Mouse (Mus musculus) ovary, postnatal 36 days (tissue): ENCODE measurements around the gene Mrpl47.
A peak's percentile ranks its signal among the peaks of the same experiment; 100 is the strongest.
"Not testable (repeated sequence)": the region's sequence is repeated elsewhere in the genome, so short reads cannot be mapped to it uniquely, and the experiment has no call there.

Source experiments
- DNase-seq: peaks from one replicate; pipeline ENCODE4 v3.0.0; 2022; ENCODE audit warnings: low spot score, mixed read lengths

Mrpl47 gene

DNA sequence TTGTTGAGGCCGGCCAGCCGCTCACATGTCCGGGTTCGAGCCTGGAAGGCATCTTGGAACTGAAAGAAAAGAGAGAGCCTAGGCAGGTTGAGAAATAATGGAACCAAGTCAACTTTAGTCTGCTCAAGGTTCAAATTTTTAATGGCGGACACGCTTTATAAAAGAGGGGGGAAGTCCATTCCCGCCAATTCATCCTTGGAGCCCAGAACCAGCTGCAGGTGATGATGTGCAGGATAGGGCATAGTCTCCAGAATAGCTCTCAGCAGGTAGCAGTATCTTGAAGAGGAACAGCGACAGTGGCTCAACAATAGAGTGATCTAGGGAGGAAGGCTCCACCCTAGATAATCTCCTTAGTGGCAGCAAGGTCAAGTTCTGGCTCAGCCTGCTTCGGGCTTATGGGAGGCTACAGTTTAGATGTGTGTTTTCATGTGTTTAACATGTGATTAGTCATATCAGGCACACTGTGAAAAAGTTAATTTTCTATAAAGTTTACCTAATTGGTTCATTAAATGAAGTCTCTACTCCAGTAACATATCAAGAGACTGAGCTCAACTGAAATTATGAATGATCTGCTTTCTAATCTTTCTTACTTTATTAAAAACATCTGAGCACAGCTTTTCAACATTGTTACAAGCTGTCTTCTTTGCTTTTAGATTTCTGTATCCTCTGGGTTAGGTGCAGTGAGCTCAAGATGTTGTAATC lies 31.6 kb downstream of the Mrpl47 start, which contains the start of gene Actl6a:
TSS of gene Actl6a (plus strand) at position 652 of the 702 bp plus-strand sequence.
- DNase-seq = not testable (repeated sequence)

DNA sequence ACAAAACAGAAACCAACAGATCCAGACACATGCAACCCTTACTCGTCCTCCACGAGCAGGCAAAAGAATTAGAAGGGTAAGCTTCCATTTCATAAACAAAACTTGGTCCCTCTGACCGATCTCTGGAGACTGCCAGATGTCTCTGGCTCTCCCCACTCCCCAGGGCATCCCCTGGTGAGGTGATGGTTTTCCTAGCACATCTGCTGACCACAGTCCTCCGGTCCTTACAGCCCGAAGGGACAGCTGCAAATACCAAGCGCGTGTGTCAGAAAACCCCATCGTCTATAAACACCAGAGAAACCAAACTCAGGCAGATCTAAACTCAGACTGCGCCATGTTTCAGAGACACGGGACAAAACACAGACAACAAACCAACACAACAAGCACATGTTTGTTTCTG lies 32.8 kb downstream of the Mrpl47 start:
- DNase-seq = not testable (repeated sequence)

DNA sequence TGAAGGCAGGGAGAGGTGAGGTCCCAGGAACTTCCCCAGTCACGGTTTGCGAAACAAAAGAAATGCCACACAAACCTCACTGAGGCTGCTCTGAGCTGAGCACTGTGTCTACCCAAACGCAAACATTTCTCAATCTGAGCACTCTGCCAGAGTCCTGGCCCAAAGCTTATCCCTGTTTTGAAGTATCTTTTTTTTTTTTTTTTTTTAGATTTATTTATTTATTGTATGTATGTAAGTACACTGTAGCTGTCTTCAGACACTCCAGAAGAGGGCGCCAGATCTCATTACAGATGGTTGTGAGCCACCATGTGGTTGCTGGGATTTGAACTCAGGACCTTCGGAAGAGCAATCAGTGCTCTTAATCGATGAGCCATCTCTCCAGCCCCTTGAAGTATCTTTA lies 33.4 kb downstream of the Mrpl47 start:
- DNase-seq = not testable (repeated sequence)

DNA sequence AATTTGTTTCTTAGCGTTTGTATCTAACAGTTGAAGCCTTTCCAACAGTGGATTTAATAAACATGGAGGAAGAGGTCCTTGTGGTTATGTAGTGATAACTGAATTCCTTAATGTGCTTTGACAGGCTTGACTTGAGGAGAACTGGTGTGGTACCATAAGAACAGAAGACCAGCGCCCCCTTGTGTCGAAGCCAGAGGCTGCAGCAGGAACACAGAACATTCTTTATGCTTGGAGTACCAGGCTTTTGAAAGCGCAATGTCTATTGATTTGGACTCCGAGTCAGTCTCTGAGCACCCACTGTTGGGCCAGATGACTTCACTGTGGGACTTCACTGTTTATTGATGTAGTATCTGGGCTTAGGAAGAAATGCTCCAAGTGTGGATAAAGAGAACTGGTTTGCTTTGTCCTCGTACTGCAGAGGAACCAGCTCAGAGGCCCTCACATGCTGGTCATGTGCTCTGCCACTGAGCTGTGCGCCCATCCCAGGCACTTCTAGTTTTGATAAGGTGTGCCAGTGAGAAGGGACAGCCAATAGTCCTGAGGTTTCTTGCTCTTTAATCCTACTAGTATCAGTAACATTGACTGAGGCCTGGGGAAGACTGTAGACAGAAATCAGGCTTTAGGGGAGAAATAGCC lies 39.1 kb downstream of the Mrpl47 start:
- DNase-seq = peak; percentile 81

DNA sequence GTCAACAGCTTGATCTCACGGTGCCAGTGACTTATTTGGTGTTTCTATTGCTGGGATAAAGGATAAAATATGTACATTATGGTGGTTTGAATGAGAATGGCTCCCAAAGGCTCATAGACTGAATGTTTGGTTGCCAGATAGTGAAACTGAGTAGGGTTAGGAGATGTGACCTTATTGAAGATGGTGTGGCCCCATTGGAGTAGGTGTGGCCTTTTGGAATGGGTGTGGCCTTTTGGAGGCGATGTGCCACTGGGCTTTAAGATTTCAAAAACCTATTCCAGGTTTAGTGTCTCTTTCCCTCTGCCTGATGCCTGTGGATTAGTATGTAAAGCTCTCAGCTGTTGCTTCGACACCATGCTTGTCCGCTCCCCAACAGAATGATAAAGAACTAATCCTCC lies 41.8 kb downstream of the Mrpl47 start:
- DNase-seq = no peak

DNA sequence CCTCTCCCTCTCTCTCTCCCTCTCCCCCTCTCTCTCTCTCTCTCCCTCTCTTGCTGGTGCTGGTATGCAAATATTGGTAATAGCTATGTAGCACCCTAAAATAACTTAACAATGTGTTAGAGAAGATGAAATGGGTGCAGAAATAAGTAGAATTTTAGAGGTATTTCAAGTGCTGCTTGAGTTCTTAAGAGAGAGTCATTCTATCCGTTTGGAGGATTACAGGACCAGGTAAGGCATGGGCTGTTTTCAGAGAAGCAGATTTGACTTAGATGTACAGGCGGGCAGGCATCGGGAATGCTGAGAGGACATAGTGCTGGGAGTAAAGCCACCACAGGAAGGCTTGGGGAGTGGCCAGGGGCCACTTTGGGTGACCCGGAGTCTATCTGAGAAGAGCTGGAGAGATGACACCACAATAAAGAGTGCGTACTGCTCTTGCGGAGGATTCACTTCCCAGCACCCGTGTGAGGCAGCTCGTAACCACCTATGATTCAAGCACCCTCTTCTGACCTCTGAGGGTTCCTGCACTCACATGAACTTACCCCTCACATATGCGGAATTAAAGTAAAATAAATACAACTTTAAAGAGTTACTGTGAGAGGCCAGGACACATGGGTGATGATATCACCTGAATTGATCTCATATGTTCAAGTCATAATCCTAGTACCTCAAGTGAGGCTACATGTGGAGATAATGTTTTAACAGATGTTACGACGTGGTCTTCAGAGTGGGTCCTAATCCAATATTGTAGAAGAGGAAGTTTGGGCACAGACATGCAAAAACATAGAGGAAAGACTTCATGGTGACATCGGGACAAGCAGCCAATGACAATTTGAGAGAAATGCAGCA lies 42.4 kb downstream of the Mrpl47 start:
- no peak for DNase-seq

DNA sequence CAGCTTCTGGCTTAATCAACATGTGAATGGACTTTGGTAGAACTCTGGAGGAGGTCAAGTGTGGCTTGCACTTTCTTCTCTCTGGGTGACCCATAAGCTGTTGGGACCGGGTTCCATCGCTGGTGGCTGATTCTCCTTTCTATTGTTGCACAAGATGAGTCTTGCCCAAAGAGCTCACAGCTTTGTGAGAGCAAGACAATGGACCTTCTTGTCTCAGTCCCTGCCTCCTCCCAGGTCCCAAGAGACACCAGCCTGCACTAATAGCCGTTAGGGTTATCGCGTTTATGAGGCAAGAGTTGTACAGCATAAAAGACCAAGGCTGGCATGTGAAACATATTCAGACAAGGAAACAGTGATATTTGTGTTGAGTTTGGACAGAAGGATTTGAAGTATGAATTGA lies 43.2 kb downstream of the Mrpl47 start:
- no peak for DNase-seq

DNA sequence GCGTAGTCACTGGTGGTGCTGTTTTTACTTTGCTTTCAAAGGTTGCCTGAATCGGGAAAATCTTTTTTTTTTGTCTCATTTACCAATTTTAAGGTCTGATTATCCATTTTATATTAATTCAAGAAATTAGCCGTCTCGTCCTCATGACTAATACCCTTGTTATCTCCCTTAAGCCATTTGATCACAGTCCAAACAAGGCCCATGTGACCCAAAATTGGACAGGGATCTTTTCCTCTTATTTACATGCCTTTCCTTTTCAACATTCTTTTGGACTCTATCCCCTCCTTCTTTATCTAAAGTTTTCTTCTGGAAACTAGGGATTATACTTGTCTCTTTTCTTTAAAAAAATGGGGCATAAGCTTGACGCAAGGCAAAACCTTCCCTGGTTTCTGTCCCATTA lies 45.6 kb downstream of the Mrpl47 start:
- no peak for DNase-seq

DNA sequence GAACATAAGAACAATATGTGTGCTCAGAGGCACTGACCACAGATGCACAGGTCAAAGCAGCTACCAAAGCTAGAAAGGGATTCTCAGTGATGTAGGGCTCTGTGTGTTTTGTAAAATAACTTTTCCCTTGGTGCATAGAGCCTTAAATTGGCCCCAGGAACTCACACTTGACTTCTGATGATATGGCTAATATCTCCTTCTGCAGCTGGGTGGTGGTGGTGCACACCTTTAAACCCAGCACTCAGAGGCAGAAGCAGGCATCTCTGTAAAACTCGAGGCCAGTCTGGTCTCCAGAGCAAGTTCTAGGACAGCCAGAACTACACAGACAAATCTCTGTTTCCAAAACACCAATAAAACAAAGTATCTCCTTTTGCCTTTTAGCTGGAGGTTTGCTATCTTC lies 46.5 kb downstream of the Mrpl47 start:
- no peak for DNase-seq

DNA sequence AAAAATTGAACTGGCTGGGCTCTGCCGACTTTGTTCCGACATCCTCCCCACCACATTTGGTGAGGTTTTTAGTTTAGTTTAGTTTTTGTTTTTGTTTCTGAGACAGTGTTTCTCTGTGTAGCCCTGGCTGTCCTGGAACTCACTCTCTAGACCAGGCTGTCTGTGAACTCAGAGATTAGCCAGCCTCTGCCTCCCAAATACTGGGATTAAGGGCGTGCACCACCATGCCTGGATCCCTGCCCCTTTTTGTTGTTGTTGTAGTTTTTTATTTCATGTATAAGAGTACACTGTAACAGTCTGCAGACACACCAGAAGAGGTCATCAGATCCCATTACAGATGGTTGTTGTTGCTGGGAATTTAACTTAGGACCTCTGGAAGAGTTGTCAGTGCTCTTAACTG lies 47.4 kb downstream of the Mrpl47 start:
- DNase-seq = no peak

DNA sequence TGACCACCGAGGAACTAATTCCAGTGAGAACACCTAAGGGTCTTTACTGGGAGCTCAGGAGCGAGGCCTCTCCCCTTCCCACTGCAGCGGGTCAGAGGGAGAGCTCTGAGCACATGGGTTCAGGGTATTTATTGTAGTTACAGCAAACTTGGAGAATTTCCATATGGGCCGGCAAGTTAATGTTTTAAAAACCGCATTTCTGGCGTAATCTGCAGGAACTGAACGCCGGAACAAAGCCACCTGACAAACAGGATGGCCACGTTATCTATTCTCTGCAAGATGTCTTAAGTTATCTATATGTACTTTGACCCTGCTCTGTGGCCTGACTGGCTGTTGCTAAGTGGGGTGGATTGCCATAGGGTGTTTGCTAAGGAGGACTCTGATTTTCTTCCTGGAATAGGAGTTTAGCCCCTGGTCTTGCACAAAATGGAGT lies 47.8 kb downstream of the Mrpl47 start:
- DNase-seq = no peak

DNA sequence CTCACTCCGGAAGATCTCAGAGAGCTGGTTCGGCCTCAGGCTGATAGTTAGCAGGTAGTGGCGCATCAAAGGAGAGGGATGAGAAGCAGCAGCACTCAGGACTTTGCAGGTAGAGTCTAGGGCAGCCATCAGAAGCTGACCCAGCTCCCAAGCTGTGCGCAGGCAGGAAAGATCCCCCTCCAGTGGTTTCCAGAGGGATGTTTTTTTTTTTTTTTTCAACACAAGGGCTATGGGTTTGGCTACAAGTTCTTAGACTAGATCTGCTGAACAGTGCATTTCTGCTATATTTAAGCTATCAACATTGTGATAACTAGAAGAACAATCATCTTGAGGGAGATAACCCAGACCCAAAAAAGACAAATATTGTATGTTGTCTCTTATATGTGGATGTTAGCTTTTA lies 50.2 kb downstream of the Mrpl47 start:
- DNase-seq = no peak

DNA sequence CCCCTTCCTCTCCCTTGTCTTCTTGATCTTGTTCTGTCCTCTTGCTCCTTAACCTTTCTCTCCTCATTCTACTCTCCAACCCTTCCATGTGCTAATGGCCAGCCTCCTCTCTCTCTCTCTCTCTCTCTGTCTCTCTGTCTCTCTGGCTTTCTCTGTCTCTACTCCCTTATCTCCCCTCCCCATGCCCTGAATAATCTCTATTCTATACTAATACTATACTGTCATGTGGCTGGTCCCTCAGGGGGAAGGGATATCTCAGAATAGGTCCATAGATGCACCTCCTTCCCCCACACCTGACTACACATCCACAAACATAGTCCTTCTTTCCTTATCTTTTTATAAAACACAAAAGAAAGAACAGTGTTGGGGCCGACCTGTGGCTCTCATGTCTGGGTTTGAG lies 50.9 kb downstream of the Mrpl47 start:
- no peak for DNase-seq

DNA sequence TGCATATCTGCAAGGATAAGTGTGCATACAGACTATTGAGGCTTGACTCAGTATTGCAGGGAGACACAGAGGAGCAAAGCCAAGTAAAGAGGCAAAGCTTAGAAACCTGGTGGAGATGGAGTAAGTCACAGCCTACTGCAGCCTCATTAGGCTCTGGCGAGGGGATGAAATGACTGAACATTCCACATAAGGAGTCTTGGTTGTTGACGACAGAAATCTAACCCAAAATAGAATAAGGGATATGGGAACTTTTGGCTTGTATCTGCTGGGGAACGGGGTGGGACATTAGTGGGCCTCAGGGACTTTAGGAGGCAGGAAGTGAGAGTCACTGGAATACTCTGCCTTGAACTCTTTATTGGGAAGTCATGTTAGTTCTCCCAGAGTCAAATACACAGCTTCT lies 52.8 kb downstream of the Mrpl47 start:
- DNase-seq = no peak

DNA sequence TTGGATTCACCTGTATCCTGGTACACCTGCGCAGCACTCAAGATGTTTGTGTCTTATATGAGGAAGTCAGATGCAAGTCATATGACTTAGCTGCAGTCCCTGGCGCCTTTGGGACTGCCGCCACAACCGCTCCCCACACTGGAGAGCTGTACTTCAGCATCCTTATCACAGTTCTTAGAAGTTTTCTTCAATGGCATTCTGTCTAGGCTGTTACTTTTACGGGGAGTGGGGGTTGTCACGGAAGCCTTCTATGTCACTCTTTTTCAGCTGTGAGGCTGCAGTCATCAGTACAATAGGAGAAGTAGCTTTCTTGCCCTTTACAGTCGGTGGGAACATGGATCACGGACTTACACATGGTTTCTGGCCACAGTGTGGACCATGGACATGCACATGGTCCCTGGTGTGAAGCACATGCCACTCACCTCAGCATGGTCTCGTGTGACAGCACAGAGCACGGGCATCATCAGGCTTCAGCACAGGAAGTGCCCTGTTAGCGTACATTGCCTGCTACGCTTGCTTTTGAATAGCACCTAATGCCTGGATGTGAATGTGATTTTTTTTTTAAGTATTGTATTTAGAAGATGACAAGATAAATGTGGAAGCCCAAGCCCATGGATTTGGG lies 54.4 kb downstream of the Mrpl47 start:
- DNase-seq = no peak

DNA sequence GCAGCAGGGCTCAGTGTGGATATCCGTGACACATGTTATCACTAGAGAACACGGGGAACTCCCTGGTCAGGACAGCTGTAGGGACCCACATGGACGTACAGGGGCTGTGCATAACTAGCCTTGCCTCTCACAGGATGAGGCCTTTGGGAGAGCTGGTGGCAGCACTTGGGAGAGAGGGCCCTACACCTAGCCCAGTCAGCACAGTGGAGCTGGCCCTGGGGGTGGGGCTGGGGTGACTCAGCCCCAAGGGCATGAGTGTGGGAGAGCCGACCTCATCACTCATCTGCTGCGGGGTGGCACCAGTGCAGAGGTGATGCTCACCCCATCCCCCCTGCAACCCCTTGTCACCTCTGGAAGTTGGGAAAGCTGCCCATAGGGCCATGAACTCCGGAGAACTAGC lies 61.0 kb downstream of the Mrpl47 start:
- no peak for DNase-seq
